Mouse (Mus musculus): ENCODE measurements around the gene Pglyrp4. TPM values are rescaled to one million over a fixed set of nuclear protein-coding genes. Genes with fewer than 3 reads are reported as not detected.

The Pglyrp4 gene
- polyA plus RNA-seq, 1 experiment from 2014 or later: not detected

Other genes starting within 250 kb of the Pglyrp4 start
- 72.9 and 75.3 TPM in 2 replicates for gene Snapin, start 235.9 kb upstream of the Pglyrp4 start, polyA plus RNA-seq (2016; fragmentation: Nextera tagmentation; extraction: Ambion mirVana)
- 113 and 114 TPM in 2 replicates for gene Chtop, start 217.4 kb upstream of the Pglyrp4 start, polyA plus RNA-seq (2016; fragmentation: Nextera tagmentation; extraction: Ambion mirVana)
- 145 and 148 TPM in 2 replicates for gene S100a1, start 212.5 kb upstream of the Pglyrp4 start, polyA plus RNA-seq (2016; fragmentation: Nextera tagmentation; extraction: Ambion mirVana)
- 71.4 and 74.1 TPM in 2 replicates for gene S100a13, start 212.5 kb upstream of the Pglyrp4 start, polyA plus RNA-seq (2016; fragmentation: Nextera tagmentation; extraction: Ambion mirVana)
- not detected in 2 replicates for gene S100a14, start 200.1 kb upstream of the Pglyrp4 start, polyA plus RNA-seq (2016; fragmentation: Nextera tagmentation; extraction: Ambion mirVana)
- gene S100a16, start 189.7 kb upstream of the Pglyrp4 start, polyA plus RNA-seq (2016; fragmentation: Nextera tagmentation; extraction: Ambion mirVana): 30.6 and 31.9 TPM in 2 replicates
- 0.30 and 0.55 TPM in 2 replicates for gene S100a3, start 166.3 kb upstream of the Pglyrp4 start, polyA plus RNA-seq (2016; fragmentation: Nextera tagmentation; extraction: Ambion mirVana)
- not detected in 2 replicates for gene S100a2, start 136.7 kb upstream of the Pglyrp4 start, polyA plus RNA-seq (2016; fragmentation: Nextera tagmentation; extraction: Ambion mirVana)
- not detected in 2 replicates for gene Gm42674, start 125.0 kb upstream of the Pglyrp4 start, polyA plus RNA-seq (2016; fragmentation: Nextera tagmentation; extraction: Ambion mirVana)
- 1.9 and 2.1 TPM in 2 replicates for gene S100a4, start 123.1 kb upstream of the Pglyrp4 start, polyA plus RNA-seq (2016; fragmentation: Nextera tagmentation; extraction: Ambion mirVana)
- not detected in 2 replicates for gene S100a5, start 118.4 kb upstream of the Pglyrp4 start, polyA plus RNA-seq (2016; fragmentation: Nextera tagmentation; extraction: Ambion mirVana)
- gene S100a6, start 114.0 kb upstream of the Pglyrp4 start, polyA plus RNA-seq (2016; fragmentation: Nextera tagmentation; extraction: Ambion mirVana): 36.1 and 38.4 TPM in 2 replicates
- 0.18 TPM in 1 of 2 replicates, not detected in the other for gene S100a7a, start 72.9 kb upstream of the Pglyrp4 start, polyA plus RNA-seq (2016; fragmentation: Nextera tagmentation; extraction: Ambion mirVana)
- 2.1 and 4.5 TPM in 2 replicates for gene S100a8, start 57.9 kb upstream of the Pglyrp4 start, polyA plus RNA-seq (2016; fragmentation: Nextera tagmentation; extraction: Ambion mirVana)
- gene S100a9, start 31.2 kb upstream of the Pglyrp4 start, polyA plus RNA-seq (2016; fragmentation: Nextera tagmentation; extraction: Ambion mirVana): 1.5 and 3.3 TPM in 2 replicates
- not detected in 2 replicates for gene Gm5849, start 51.0 kb downstream of the Pglyrp4 start, polyA plus RNA-seq (2016; fragmentation: Nextera tagmentation; extraction: Ambion mirVana)

Measured in heart, embryonic 12.5 days (tissue).